Mouse (Mus musculus): Measurements from ENCODE around the gene Chrnb2. TPM values are rescaled to one million over a fixed set of nuclear protein-coding genes. Genes with fewer than 3 reads are reported as not detected.

Chrnb2 gene
- total and polyA plus RNA-seq, 3 experiments, result 0.19 to 1.3 (median 0.59) TPM

DNA sequence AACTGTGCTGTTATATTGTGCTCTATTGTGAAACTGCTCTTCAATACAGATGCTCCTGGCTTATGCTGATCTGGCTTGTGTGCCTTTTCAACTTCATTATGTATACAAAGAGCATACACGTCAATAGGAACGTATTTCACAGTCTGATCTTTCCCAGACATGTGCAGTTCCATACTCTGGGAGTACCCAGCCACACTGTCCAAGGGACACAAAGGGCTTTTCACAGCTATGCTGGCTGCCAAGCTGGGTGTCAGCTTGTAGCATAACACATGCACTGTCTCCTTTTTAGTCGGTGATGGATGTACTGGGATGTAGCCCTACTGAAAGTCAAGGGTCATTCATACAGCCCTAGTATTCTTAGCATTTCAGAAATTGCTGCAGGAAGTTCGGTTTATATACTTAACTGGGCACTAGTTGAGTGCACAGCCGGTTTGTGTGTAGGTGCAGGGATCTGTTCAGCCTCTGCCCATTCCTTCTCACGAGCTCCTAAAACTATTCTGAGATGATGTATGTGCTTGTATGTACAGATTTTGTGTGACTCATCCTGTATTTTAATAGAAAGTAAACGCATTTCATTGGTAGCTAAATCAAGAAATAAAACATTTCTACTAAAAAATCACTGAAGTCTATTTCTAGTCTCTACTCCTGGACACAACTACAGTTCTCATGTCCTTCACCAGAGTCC is 40.9 kb downstream of the Chrnb2 start:
- H3K79me2 ChIP-seq (replicated peaks; ENCODE audit: control insufficient read depth, extremely low read depth, insufficient read depth, poor library complexity, severe bottlenecking), result no peaks in the 10 kb centered on the region; the same call in 1 of the 2 replicates
- H3K27me3 ChIP-seq (replicated peaks), result no peaks in the 10 kb centered on the region
- in situ Hi-C loops (cut with MboI; ENCODE audit: low pct_ligation_motif_present, low pct_unique_long_range_greater_than_20kb, low sequenced_read_pairs) (no loop called here), dilution Hi-C loops (cut with MboI; ENCODE audit: extremely low pct_ligation_motif_present, extremely low pct_unique_long_range_greater_than_20kb, low sequenced_read_pairs) (no loop called here)
- H3K4me2 ChIP-seq (ENCODE audit: insufficient read depth, low read depth, poor library complexity, severe bottlenecking), result no peak overlapping the region
- peaks cover 0 to 21% of the 10 kb centered on the region in 2 experiments for H3K36me3 ChIP-seq (replicated peaks in 1 of 2; ENCODE audit: control insufficient read depth in 1 of 2, insufficient read depth in 1 of 2, low read length in 1 of 2)
- H3K27ac ChIP-seq (ENCODE audit: insufficient read depth, low read depth), result no peak overlapping the region
- no peak overlapping the region for H3K4me3 ChIP-seq (replicated peaks in 1 of 3; ENCODE audit: low read depth in 2 of 3, low read length in 2 of 3, poor library complexity in 1 of 3)
- no peaks in the 10 kb centered on the region for H3K9me3 ChIP-seq (replicated peaks; ENCODE audit: low read length)
- TF ChIP-seq NELFE (IDR thresholded peaks at IDR 0.05; ENCODE audit: low read depth, low read length) (no peak), TCF12 (IDR thresholded peaks at IDR 0.05; ENCODE audit: low read depth, low read length) (no peak), CHD1 (IDR thresholded peaks at IDR 0.05; ENCODE audit: low read depth, low read length) (no peak), EP300 (IDR thresholded peaks at IDR 0.05; ENCODE audit: low read length) (no peak), PAX5 (IDR thresholded peaks at IDR 0.05; ENCODE audit: low read length) (no peak), MYC (IDR thresholded peaks at IDR 0.05; ENCODE audit: low read depth, low read length) (no peak), MXI1 (IDR thresholded peaks at IDR 0.05; ENCODE audit: low read depth, low read length) (no peak), ELF1 (IDR thresholded peaks at IDR 0.05; ENCODE audit: low read depth, low read length) (no peak), TBP (conservative IDR thresholded peaks at IDR 0.05; ENCODE audit: low read depth, low read length) (no peak), SMC3 (IDR thresholded peaks at IDR 0.05; ENCODE audit: low read depth, low read length) (no peak), SIN3A (IDR thresholded peaks at IDR 0.05; ENCODE audit: low read length) (no peak), USF2 (conservative IDR thresholded peaks at IDR 0.05; ENCODE audit: low read depth, low read length) (no peak), JUND (conservative IDR thresholded peaks at IDR 0.05; ENCODE audit: low read depth, low read length) (no peak), UBTF (IDR thresholded peaks at IDR 0.05; ENCODE audit: low read depth, low read length) (no peak), NRF1 (IDR thresholded peaks at IDR 0.05; ENCODE audit: low read depth, low read length) (no peak), RCOR1 (conservative IDR thresholded peaks at IDR 0.05; ENCODE audit: low read depth, low read length) (no peak), POLR2A (IDR thresholded peaks at IDR 0.05; ENCODE audit: low read depth, low read length) (no peak), POLR2AphosphoS2 (IDR thresholded peaks at IDR 0.05; ENCODE audit: low read depth, low read length) (no peak)
- peaks cover 0 to 18% of the 10 kb centered on the region in 2 experiments; a peak in 2 of 4 replicates for H3K4me1 ChIP-seq (ENCODE audit: control insufficient read depth in 1 of 2, insufficient read depth in 2 of 2)
- no peak for DNase-seq (ENCODE audit: extremely low read depth)
- no peak overlapping the region for H3K9ac ChIP-seq (ENCODE audit: insufficient read depth, low read depth)

DNA sequence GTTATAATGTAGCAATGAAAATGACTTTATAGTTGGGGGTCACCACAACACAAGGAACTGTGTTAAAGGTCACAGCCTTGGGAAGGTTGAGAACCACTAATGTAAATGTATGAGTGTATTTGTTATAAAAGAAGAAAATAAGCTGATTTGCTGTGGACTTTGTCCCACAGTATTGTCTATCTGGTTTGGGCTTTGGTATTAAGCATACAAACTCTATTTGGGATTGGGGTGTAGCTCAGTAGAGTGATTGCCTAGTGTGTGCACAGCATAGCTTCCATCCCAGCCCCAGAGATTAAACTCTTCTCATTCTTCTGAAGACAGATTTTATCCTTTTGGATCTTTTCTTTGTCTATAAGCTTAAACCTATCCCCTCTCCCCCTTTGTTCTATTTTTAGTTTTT is 42.4 kb downstream of the Chrnb2 start:
- H3K79me2 ChIP-seq (replicated peaks; ENCODE audit: control insufficient read depth, extremely low read depth, insufficient read depth, poor library complexity, severe bottlenecking), result no peaks in the 10 kb centered on the region; the same call in none of the 2 replicates
- H3K9me3 ChIP-seq (replicated peaks; ENCODE audit: low read length), result no peaks in the 10 kb centered on the region
- H3K4me2 ChIP-seq (ENCODE audit: insufficient read depth, low read depth, poor library complexity, severe bottlenecking), result no peak overlapping the region
- H3K27me3 ChIP-seq (replicated peaks), result no peaks in the 10 kb centered on the region
- H3K9ac ChIP-seq (ENCODE audit: insufficient read depth, low read depth), result no peak overlapping the region
- dilution Hi-C loops (cut with MboI; ENCODE audit: extremely low pct_ligation_motif_present, extremely low pct_unique_long_range_greater_than_20kb, low sequenced_read_pairs), result no loop called here
- no peak overlapping the region for H3K27ac ChIP-seq (ENCODE audit: insufficient read depth, low read depth)
- peaks cover 0 to 29% of the 10 kb centered on the region in 2 experiments for H3K36me3 ChIP-seq (replicated peaks in 1 of 2; ENCODE audit: control insufficient read depth in 1 of 2, insufficient read depth in 1 of 2, low read length in 1 of 2)
- DNase-seq (ENCODE audit: extremely low read depth), result no peak
- TF ChIP-seq RCOR1 (conservative IDR thresholded peaks at IDR 0.05; ENCODE audit: low read depth, low read length) (no peak), CHD2 (IDR thresholded peaks at IDR 0.05; ENCODE audit: low read length) (no peak), MAX (IDR thresholded peaks at IDR 0.05; ENCODE audit: low read length) (no peak), KAT2A (IDR thresholded peaks at IDR 0.05; ENCODE audit: insufficient replicate concordance, low read length) (no peak), RAD21 (IDR thresholded peaks at IDR 0.05; ENCODE audit: low read depth, low read length) (no peak), MXI1 (IDR thresholded peaks at IDR 0.05; ENCODE audit: low read depth, low read length) (no peak), ETS1 (conservative IDR thresholded peaks at IDR 0.05; ENCODE audit: low read depth, low read length) (no peak), JUND (conservative IDR thresholded peaks at IDR 0.05; ENCODE audit: low read depth, low read length) (no peak), SIN3A (IDR thresholded peaks at IDR 0.05; ENCODE audit: low read length) (no peak), MAFK (IDR thresholded peaks at IDR 0.05; ENCODE audit: insufficient replicate concordance, low read length) (no peak), ZNF384 (IDR thresholded peaks at IDR 0.05; ENCODE audit: low read depth, low read length) (no peak), JUN (IDR thresholded peaks at IDR 0.05; ENCODE audit: insufficient read depth, low read depth, low read length) (no peak), CTCF (conservative IDR thresholded peaks at IDR 0.05 in 1 of 2, IDR thresholded peaks at IDR 0.05 in 1 of 2; ENCODE audit: low read depth in 2 of 2, low read length in 2 of 2) (no peak), ZC3H11A (IDR thresholded peaks at IDR 0.05; ENCODE audit: low read depth, low read length) (no peak), BHLHE40 (IDR thresholded peaks at IDR 0.05; ENCODE audit: low read depth, low read length) (no peak), SMC3 (IDR thresholded peaks at IDR 0.05; ENCODE audit: low read depth, low read length) (no peak), CHD1 (IDR thresholded peaks at IDR 0.05; ENCODE audit: low read depth, low read length) (no peak), MEF2A (IDR thresholded peaks at IDR 0.05; ENCODE audit: borderline replicate concordance, low read depth, low read length) (no peak), IRF4 (IDR thresholded peaks at IDR 0.05; ENCODE audit: low read depth, low read length) (no peak), POLR2AphosphoS2 (IDR thresholded peaks at IDR 0.05; ENCODE audit: low read depth, low read length) (no peak)
- H3K4me3 ChIP-seq (replicated peaks in 1 of 3; ENCODE audit: low read depth in 2 of 3, low read length in 2 of 3, poor library complexity in 1 of 3), result no peak overlapping the region
- H3K4me1 ChIP-seq (ENCODE audit: control insufficient read depth in 1 of 2, insufficient read depth in 2 of 2), result peaks cover 0 to 13% of the 10 kb centered on the region in 2 experiments; a peak in 2 of 4 replicates
- in situ Hi-C loops (cut with MboI; ENCODE audit: low pct_ligation_motif_present, low pct_unique_long_range_greater_than_20kb, low sequenced_read_pairs), result no loop called here

Data from CH12.LX (cell line).